Mouse (Mus musculus) ES-E14 (cell line): Measurements from ENCODE around the gene Hypm.

Source experiments
- CHD2 ChIP-seq: IDR thresholded peaks from 2 replicates; pipeline ENCODE4 v1.6.1; 2014; ENCODE audit warnings: mild to moderate bottlenecking, low read depth, low read length, inconsistent platforms
- HCFC1 ChIP-seq: IDR thresholded peaks from 2 replicates; pipeline ENCODE4 v1.6.1; 2012; ENCODE audit warnings: low read length, inconsistent platforms, borderline replicate concordance; ENCODE audit not compliant: insufficient read depth
- MAFK ChIP-seq: IDR thresholded peaks from 2 replicates; pipeline ENCODE4 v1.6.1; 2014; ENCODE audit warnings: mild to moderate bottlenecking, low read depth, low read length, inconsistent platforms; ENCODE audit not compliant: insufficient read depth
- ZC3H11A ChIP-seq: IDR thresholded peaks from 2 replicates; pipeline ENCODE4 v1.6.1; 2012; ENCODE audit warnings: low read depth, mild to moderate bottlenecking, inconsistent platforms, low read length, borderline replicate concordance
- ZNF384 ChIP-seq: IDR thresholded peaks from 2 replicates; pipeline ENCODE4 v1.6.1; 2012; ENCODE audit warnings: low read depth, low read length, inconsistent platforms

DNA sequence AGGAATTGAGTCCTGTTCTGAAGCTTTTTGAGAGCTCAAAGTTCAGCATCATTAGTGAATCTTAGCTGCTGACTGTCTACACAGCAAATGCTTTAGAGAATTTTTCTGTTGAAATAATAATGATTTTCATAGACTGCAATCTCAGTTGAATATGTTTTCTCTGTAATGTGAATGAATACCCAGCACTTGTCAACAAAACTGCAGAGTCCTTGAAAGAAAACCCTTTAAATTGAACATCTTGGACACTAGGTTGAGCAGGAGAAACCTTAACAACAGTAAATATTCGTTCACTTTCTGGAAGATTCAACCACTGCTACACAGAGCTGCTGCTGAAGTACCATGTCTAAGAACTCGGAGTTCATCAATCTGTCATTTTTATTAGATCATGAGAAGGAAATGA, 38.6 kb downstream of the Hypm start, which contains the start of gene Sytl5:
- TF ChIP-seq HCFC1, result no peak
- no peak for TF ChIP-seq ZNF384
- TF ChIP-seq MAFK, result no peak
- TF ChIP-seq ZC3H11A, result no peak
- TF ChIP-seq CHD2, result no peak
